Mouse (Mus musculus) kidney, embryonic 15.5 days (tissue): ENCODE data around the gene Itgb2. TPM values are rescaled to one million over a fixed set of nuclear protein-coding genes. Genes with fewer than 3 reads are reported as not detected.

ENCODE experiments used
- ATAC-seq: fragments of 200-750 bp; cut with Nextera tagmentation; replicated peaks from 2 replicates; pipeline ENCODE4 v1.8.0; 2017; ENCODE audit warnings: moderate TSS enrichment; ENCODE audit not compliant: low FRiP score
- H3K27ac ChIP-seq: fragments of 300-500 bp; sonication (generic); 2 replicates; pipeline ENCODE4 v1.5.1; 2015; ENCODE audit warnings: mild to moderate bottlenecking, inconsistent platforms
- H3K27me3 ChIP-seq: fragments of 300-500 bp; sonication (generic); 2 replicates; pipeline ENCODE4 v1.6.1; 2015; ENCODE audit warnings: inconsistent platforms
- H3K36me3 ChIP-seq: fragments of 300-500 bp; sonication (generic); 2 replicates; pipeline ENCODE4 v1.6.1; 2015; ENCODE audit warnings: inconsistent platforms
- H3K4me1 ChIP-seq: fragments of 300-500 bp; sonication (generic); 2 replicates; pipeline ENCODE4 v1.6.1; 2015; ENCODE audit warnings: inconsistent platforms
- H3K4me2 ChIP-seq: fragments of 300-500 bp; sonication (generic); 2 replicates; pipeline ENCODE4 v1.6.1; 2015; ENCODE audit warnings: moderate library complexity, mild to moderate bottlenecking, inconsistent platforms
- H3K4me3 ChIP-seq: fragments of 300-500 bp; sonication (generic); replicated peaks from 2 replicates; pipeline ENCODE4 v1.5.1; 2015; ENCODE audit warnings: mild to moderate bottlenecking, inconsistent platforms
- H3K9ac ChIP-seq: fragments of 300-500 bp; sonication (generic); 2 replicates; pipeline ENCODE4 v1.6.1; 2015; ENCODE audit warnings: mild to moderate bottlenecking, inconsistent platforms
- H3K9me3 ChIP-seq: fragments of 300-500 bp; sonication (generic); replicated peaks from 2 replicates; pipeline ENCODE4 v1.6.1; 2016; ENCODE audit warnings: inconsistent platforms
- WGBS: fragments of 180-500 bp; shearing (Covaris S2); methylation state at CpG from one replicate; pipeline ENCODE4 v1.1.7; 2015; ENCODE audit warnings: mixed read lengths; 5-methylcytosine and 5-hydroxymethylcytosine counted together
- polyA plus RNA-seq: library from polyadenylated mRNA; unstranded; fragments of >200 nt; fragmentation: Nextera tagmentation; extraction: Ambion mirVana; gene quantifications from 2 replicates; pipeline ENCODE4 v1.2.1, GENCODE M21; 2015

The Itgb2 gene
- polyA plus RNA-seq, 1 experiment from 2014 or later: 2.3 TPM

DNA sequence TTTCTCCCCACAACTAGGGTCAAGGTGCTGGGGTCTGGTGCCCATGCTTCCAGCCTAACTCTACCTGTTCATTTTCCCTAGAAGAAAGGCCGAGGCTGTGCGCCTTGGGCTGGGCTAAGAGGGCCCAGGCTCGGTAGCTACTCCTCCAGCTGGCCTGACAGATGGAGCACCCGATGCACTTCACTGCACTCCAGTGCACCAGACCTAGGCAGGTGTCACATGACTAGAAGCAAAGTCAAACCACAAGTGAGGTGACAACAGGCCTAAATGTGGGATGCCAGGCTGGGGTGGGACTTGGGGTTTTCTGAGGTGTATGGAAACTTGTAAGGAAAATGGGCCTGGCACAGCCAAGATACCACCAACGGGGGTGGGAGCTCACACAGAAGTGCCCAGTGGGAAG lies 23.5 kb upstream of the Itgb2 start:
- ATAC-seq: peak; percentile 58
- H3K36me3 ChIP-seq: peaks cover 73% of the 10 kb centered on the region

DNA sequence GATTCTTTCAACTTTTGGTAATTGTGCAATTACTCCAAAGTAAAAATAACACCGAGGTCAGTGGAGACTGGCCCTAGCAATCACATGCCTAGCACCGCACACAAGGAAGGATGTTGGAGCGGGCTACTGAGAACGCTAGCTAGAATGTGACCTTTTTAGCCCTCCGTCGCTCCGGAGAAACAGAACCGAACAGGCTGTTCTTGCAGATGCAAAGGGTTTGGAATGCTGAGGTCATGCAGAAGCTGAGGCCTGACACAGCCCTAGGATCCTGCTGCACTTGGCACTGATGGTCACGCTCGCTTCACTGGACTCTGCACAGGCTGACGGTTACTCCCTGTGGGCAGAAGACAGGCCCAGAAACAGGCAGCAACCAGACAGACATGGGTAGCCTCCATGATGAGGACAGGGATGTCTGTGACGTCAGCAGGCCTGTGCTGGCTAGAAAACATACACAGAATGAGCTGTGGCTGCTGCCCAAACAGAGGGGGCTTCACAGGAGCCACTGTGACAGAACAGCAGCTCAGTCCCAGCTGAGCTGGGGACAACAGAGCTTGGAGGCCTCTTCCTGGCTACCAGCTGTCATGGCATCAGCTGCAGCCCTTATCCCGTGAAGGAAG lies 23.0 kb upstream of the Itgb2 start:
- no peak overlapping the region for H3K4me2 ChIP-seq
- H3K4me1 ChIP-seq: peaks cover 35% of the 10 kb centered on the region
- H3K4me3 ChIP-seq: no peak overlapping the region
- ATAC-seq: no peak
- H3K9me3 ChIP-seq: no peaks in the 10 kb centered on the region
- H3K9ac ChIP-seq: no peak overlapping the region
- peaks cover 73% of the 10 kb centered on the region for H3K36me3 ChIP-seq
- WGBS: 67% methylated on average over 13 of the region's 13 CpGs
- H3K27me3 ChIP-seq: no peaks in the 10 kb centered on the region
- 0 out of 2 replicates have a peak overlapping the region, but pooled peaks have one; percentile 33 for H3K27ac ChIP-seq

More for the DNA sequence above, 23.5 kb upstream of the Itgb2 start:
- WGBS: 64% methylated on average over 5 of the region's 5 CpGs
- H3K9me3 ChIP-seq: no peaks in the 10 kb centered on the region
- no peak overlapping the region for H3K9ac ChIP-seq
- no peak overlapping the region for H3K4me3 ChIP-seq
- no peak overlapping the region for H3K27ac ChIP-seq
- no peak overlapping the region for H3K4me2 ChIP-seq
- peaks cover 35% of the 10 kb centered on the region for H3K4me1 ChIP-seq
- no peaks in the 10 kb centered on the region for H3K27me3 ChIP-seq

DNA sequence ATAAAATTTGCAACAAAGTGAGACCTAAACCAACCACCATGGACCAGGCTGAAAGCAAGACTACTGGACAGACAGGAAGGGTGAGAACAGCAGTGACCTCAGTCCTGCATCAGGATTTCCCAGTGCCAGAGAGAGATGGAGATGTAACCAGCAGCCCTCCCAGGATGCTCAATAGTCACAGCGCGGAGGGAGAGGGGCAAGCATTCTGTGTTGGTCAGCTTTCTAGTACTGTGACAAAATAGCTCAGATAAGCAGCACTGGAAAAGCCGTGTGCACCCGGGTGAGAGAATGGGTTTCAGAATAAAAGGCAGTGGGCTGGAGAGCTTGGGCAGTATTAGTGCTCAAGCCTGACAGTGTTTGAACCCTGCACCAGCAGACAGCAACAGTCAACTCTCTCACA lies 22.3 kb upstream of the Itgb2 start:
- Histone ChIP-seq H3K4me3 (no peak overlapping the region), H3K4me2 (no peak overlapping the region), H3K27me3 (no peaks in the 10 kb centered on the region), H3K27ac (no peak overlapping the region), H3K4me1 (peaks cover 35% of the 10 kb centered on the region), H3K36me3 (peaks cover 77% of the 10 kb centered on the region), H3K9me3 (no peaks in the 10 kb centered on the region), H3K9ac (no peak overlapping the region)
- no peak for ATAC-seq
- 95% methylated on average over 4 of the region's 4 CpGs for WGBS

DNA sequence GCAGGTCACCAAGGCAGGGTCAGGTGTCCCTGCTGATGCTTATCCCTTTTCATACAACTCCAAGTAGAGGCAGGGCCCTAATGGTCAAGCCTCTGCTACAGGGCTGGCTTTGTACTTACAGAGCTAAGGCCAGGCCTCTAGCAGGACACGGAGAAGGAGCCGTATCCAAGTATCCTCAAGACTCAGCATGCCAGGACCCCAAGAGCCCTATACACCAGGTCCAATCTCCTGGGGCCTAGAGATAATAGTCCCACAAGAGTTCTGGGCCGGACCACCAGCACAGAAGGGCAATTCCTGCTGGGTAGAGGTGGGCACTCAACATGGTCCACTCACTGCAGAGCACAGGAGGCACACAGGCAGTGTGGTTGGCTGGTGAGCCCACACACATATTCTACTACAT lies 21.3 kb upstream of the Itgb2 start:
- Histone ChIP-seq H3K27me3 (no peaks in the 10 kb centered on the region), H3K36me3 (peaks cover 79% of the 10 kb centered on the region), H3K9me3 (no peaks in the 10 kb centered on the region), H3K4me2 (no peak overlapping the region), H3K9ac (no peak overlapping the region), H3K27ac (no peak overlapping the region), H3K4me1 (peaks cover 28% of the 10 kb centered on the region), H3K4me3 (no peak overlapping the region)
- 92% methylated on average over 3 of the region's 3 CpGs for WGBS
- ATAC-seq: no peak

DNA sequence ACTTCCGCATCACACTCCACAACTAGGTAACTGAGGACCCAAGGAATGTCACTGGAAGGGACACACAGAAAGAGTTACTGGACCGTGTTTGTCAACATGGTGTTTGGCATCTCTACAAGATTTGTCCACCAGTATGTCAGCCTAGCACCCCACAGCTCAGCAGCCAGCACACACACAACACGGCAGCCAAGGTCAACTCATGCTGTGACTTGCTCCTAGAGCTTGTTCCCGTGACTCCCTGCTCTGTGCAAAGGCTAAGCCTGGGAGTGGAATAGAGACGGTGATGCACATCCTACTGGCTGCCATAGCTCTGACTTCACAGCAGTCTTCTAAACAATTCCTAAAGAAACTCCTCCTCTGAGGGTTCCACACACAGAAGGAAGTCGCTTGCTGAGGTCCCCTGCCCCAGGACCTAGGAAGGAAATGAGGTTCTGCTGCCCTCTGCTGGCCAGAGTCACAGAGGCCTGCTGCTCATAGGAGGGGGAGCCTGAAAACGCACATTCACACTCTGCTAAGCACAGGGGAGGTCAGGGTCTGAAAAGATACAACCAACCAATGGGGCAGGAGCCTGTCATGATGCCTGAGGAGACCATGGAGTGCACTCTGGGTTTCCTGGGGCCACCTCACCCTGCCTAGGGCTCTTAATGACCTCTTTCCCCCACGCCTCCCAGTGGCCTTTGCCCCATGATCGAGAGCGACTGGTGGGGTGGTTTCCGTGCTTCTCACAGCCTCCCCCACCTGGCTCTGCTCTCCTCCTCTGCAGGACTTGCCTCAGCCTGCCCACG lies 20.5 kb upstream of the Itgb2 start:
- peak; percentile 77 for ATAC-seq

GRCm38 (mm10) chr10:77510225-77510982 lies 19.6 kb upstream of the Itgb2 start:
- 73% methylated on average over 15 of the region's 15 CpGs for WGBS
- H3K9ac ChIP-seq: no peak overlapping the region
- no peak for ATAC-seq
- H3K36me3 ChIP-seq: peaks cover 75% of the 10 kb centered on the region
- no peaks in the 10 kb centered on the region for H3K9me3 ChIP-seq
- no peaks in the 10 kb centered on the region for H3K27me3 ChIP-seq
- H3K4me2 ChIP-seq: no peak overlapping the region
- no peak overlapping the region for H3K4me3 ChIP-seq
- peaks cover 37% of the 10 kb centered on the region for H3K4me1 ChIP-seq
- H3K27ac ChIP-seq: peak overlapping the region; percentile 54; the same call in 1 of the 2 replicates

More for the DNA sequence above, 20.5 kb upstream of the Itgb2 start:
- H3K27me3 ChIP-seq: no peaks in the 10 kb centered on the region
- H3K4me3 ChIP-seq: no peak overlapping the region
- H3K4me1 ChIP-seq: peaks cover 31% of the 10 kb centered on the region
- no peak overlapping the region for H3K9ac ChIP-seq
- H3K36me3 ChIP-seq: peaks cover 82% of the 10 kb centered on the region
- 34% methylated on average over 12 of the region's 12 CpGs for WGBS
- H3K9me3 ChIP-seq: no peaks in the 10 kb centered on the region
- H3K27ac ChIP-seq: peak overlapping the region; percentile 54
- H3K4me2 ChIP-seq: no peak overlapping the region

DNA sequence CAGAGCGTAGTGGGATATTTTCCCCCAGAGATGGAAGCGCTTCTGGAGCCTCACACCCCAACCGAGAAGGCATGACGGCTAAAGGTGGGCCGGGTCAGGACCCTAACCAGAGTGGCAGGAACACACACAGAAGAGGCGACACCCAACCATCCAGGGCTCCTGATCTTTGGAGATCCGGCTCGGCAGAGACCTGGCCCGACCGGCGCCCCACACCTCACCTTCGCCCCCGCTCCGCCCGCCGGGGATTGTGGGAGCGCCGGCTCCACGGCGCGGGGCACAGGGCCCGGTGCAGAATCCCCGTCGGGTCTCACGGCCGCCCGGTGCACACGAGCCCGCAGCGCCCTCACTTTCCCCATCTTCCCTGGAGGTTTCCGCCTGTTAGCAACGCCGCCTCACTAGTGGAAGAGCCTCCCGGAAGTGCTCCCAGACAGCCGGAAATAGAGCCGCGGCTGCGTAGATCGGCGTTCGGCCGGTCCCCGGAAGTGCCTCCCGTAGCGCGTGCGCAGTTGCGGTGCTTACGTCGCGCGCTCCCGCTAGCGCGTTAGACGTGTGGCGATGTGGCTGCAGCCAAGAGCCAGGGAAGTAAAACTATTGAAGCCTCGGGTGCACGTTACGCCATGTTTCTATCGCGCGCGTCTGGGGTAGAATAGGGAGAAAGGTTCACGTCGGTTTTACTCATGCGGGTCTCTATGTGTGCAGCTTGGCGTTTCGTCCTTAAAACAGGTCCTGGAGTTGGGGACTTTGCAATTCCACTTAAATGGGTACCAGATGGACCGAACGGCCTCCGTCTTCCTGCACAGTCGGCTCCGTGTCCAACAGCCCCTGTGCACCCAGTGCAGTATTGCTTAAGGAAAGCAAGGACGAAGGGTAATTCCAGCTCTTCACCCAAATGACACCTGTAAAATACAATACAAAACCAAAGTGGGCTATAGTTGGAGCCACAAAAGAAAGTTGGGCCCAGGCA lies 14.4 kb upstream of the Itgb2 start, which contains the start of gene Fam207a:
Gene Fam207a, minus strand, starts transcription at position 401 of the 964 bp plus-strand sequence.
- peak; percentile 92 for ATAC-seq
- under 1% methylated on average over 75 of the region's 75 CpGs for WGBS
- H3K9me3 ChIP-seq: no peaks in the 10 kb centered on the region

DNA sequence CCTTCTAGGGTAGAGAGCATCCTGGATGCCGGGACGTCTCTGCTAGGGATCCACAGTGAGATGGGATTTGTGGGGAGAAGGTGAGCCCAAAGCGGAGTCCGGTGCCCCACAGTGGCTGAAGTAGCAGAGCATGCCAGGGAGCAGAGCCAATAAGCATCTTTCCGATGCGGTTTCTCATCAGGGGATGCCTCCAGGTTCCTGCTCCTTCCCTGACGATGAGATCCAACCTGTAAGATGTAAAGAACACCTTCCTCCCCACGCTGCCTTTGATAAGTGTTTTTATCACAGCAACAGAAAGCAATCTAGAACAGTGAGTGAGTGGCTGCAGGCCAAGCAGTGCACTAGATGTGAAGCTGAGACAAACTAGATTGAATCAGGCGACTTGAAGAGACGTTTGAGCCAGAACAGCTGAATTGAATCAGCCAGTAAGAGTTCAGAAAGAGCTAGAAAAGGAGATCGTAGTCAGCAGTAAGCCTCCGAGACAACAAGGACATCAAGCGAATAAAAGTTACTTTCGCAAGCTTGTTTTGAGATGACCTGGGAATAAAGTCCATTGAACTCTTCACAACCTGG lies 13.6 kb upstream of the Itgb2 start:
- Histone ChIP-seq H3K9ac (peak overlapping the region; percentile 90), H3K4me3 (peak overlapping the region; percentile 97), H3K9me3 (no peaks in the 10 kb centered on the region), H3K27ac (peak overlapping the region; percentile 88), H3K27me3 (no peaks in the 10 kb centered on the region; the same call in 1 of the 2 replicates), H3K36me3 (peaks cover 28% of the 10 kb centered on the region), H3K4me2 (peak overlapping the region; percentile 87), H3K4me1 (peaks cover 26% of the 10 kb centered on the region)
- 38% methylated on average over 14 of the region's 14 CpGs for WGBS
- ATAC-seq: no peak

More for the DNA sequence above, 14.4 kb upstream of the Itgb2 start, which contains the start of gene Fam207a:
- no peaks in the 10 kb centered on the region for H3K27me3 ChIP-seq
- peak within 1 kb of the TSS; percentile 97 for H3K4me3 ChIP-seq
- H3K9ac ChIP-seq: peak within 1 kb of the TSS; percentile 90
- H3K36me3 ChIP-seq: peaks cover 36% of the 10 kb centered on the region
- peaks cover 26% of the 10 kb centered on the region for H3K4me1 ChIP-seq
- peak within 1 kb of the TSS; percentile 88 for H3K27ac ChIP-seq
- peak within 1 kb of the TSS; percentile 87 for H3K4me2 ChIP-seq

- H3K27ac ChIP-seq: no peak overlapping the region
- peak; percentile 34; the same call in 1 of the 2 replicates for ATAC-seq
Observed at GRCm38 (mm10) chr10:77517066-77517620, 12.9 kb upstream of the Itgb2 start.

DNA sequence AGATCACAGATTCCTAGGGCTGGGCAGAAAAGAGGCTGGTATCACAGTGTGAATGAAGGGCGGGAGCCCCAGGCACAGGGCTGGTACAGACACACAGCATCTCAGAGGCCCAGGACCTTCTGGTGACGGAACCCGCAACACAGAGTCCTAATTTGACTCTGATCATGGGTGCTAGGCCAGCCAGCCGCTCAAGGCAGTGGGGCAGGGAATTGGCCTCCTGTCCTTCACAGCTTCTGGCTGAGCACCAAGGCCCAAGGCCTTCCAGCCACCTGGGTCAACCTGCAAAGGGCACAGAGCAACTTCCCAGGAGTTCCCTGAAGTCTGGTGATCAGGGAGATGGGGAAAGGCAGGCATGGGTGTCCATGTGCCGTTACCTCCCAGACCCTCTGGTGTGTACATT lies 12.3 kb upstream of the Itgb2 start:
- Histone ChIP-seq H3K4me3 (no peak overlapping the region), H3K9me3 (no peaks in the 10 kb centered on the region), H3K27me3 (no peaks in the 10 kb centered on the region; the same call in 1 of the 2 replicates), H3K27ac (no peak overlapping the region), H3K4me1 (peaks cover 35% of the 10 kb centered on the region), H3K9ac (no peak overlapping the region), H3K4me2 (no peak overlapping the region), H3K36me3 (peaks cover 14% of the 10 kb centered on the region)
- WGBS: 93% methylated on average over 5 of the region's 5 CpGs
- no peak for ATAC-seq

More at GRCm38 (mm10) chr10:77517066-77517620, 12.9 kb upstream of the Itgb2 start:
- Histone ChIP-seq H3K9ac (peak overlapping the region; percentile 22; the same call in 1 of the 2 replicates), H3K9me3 (no peaks in the 10 kb centered on the region), H3K36me3 (peaks cover 21% of the 10 kb centered on the region), H3K27me3 (no peaks in the 10 kb centered on the region; the same call in 1 of the 2 replicates), H3K4me2 (peak overlapping the region; percentile 87), H3K4me3 (no peak overlapping the region), H3K4me1 (peaks cover 29% of the 10 kb centered on the region)
- 22% methylated on average over 20 of the region's 20 CpGs for WGBS
